ENCODE assay signal across 8 mouse cellular contexts in genomic region chr2:13270736-13271135, GRCm38 (mm10). TPM values are rescaled to one million over a fixed set of nuclear protein-coding genes. Genes with fewer than 3 reads are reported as not detected.
DNase-seq lines count a peak whose midpoint lies in the region; ATAC-seq and TF ChIP-seq lines count a peak whose summit lies in the region.

No protein-coding gene starts in this region.

- H3K9me3 ChIP-seq in heart, embryonic 14.5 days (ENCODE audit: control insufficient read depth, low read length) = no peaks in the 10 kb centered on the region
- no peaks in the 10 kb centered on the region for H3K9me3 ChIP-seq in G1E (replicated peaks)
- no peaks in the 10 kb centered on the region for H3K9me3 ChIP-seq in forebrain, embryonic 13.5 days (replicated peaks)
- no peaks in the 10 kb centered on the region for H3K9me3 ChIP-seq in liver, embryonic 15.5 days (replicated peaks)
- H3K9me3 ChIP-seq in stomach, embryonic 14.5 days (ENCODE audit: control insufficient read depth, low read depth, low read length) = no peaks in the 10 kb centered on the region

- H3K36me3 ChIP-seq in heart, embryonic 14.5 days (ENCODE audit: control insufficient read depth, insufficient read depth, low read length) = peaks cover 21% of the 10 kb centered on the region
- peaks cover 21% of the 10 kb centered on the region for H3K36me3 ChIP-seq in G1E (replicated peaks)
- no peaks in the 10 kb centered on the region for H3K36me3 ChIP-seq in forebrain, embryonic 13.5 days (ENCODE audit: poor library complexity, severe bottlenecking)
- peaks cover 4% of the 10 kb centered on the region; the same call in 1 of the 2 replicates for H3K36me3 ChIP-seq in liver, embryonic 15.5 days (replicated peaks)
- no peaks in the 10 kb centered on the region for H3K36me3 ChIP-seq in stomach, embryonic 14.5 days (ENCODE audit: control insufficient read depth, insufficient read depth, low read length)

- no peak for TF ChIP-seq CTCF in G1E (IDR thresholded peaks at IDR 0.05; ENCODE audit: low read depth, low read length)

- H3K4me2 ChIP-seq in heart, embryonic 14.5 days (ENCODE audit: low read length) = peak overlapping the region; percentile 69
- H3K4me2 ChIP-seq in forebrain, embryonic 13.5 days = peak overlapping the region; percentile 78
- H3K4me2 ChIP-seq in liver, embryonic 15.5 days = peak overlapping the region; percentile 92
- peak overlapping the region; percentile 73 for H3K4me2 ChIP-seq in stomach, embryonic 14.5 days (replicated peaks; ENCODE audit: low read depth, low read length)

- peak overlapping the region; percentile 42 to 75 for H3K27ac ChIP-seq in heart, embryonic 14.5 days (replicated peaks in 1 of 2; ENCODE audit: control insufficient read depth in 1 of 2, insufficient read depth in 1 of 2, low read depth in 2 of 2, low read length in 2 of 2)
- H3K27ac ChIP-seq in forebrain, embryonic 13.5 days = no peak overlapping the region
- peak overlapping the region; percentile 87 for H3K27ac ChIP-seq in liver, embryonic 15.5 days (replicated peaks)
- H3K27ac ChIP-seq in stomach, embryonic 14.5 days (ENCODE audit: low read length) = 0 out of 2 replicates have a peak overlapping the region, but pooled peaks have one; percentile 23

- H3K9ac ChIP-seq in heart, embryonic 14.5 days (ENCODE audit: low read length) = peak overlapping the region; percentile 82
- peak overlapping the region; percentile 70 for H3K9ac ChIP-seq in forebrain, embryonic 13.5 days
- peak overlapping the region; percentile 73 for H3K9ac ChIP-seq in liver, embryonic 15.5 days
- peak overlapping the region; percentile 43 for H3K9ac ChIP-seq in stomach, embryonic 14.5 days (replicated peaks; ENCODE audit: low read depth, low read length)

- no peak for DNase-seq in heart, postnatal 25 days (ENCODE audit: low spot score)
- no peak for DNase-seq in G1E (ENCODE audit: low spot score)
- no peak for DNase-seq in cerebellum, adult 9-11 months

- peak overlapping the region; percentile 62 to 71 for H3K4me3 ChIP-seq in heart, embryonic 14.5 days (ENCODE audit: control insufficient read depth in 1 of 2, insufficient read depth in 1 of 2, low read depth in 1 of 2, low read length in 2 of 2)
- peak overlapping the region; percentile 75 for H3K4me3 ChIP-seq in G1E (ENCODE audit: low read depth, low read length)
- H3K4me3 ChIP-seq in forebrain, embryonic 13.5 days = peak overlapping the region; percentile 57
- H3K4me3 ChIP-seq in liver, embryonic 15.5 days (replicated peaks) = peak overlapping the region; percentile 72
- H3K4me3 ChIP-seq in stomach, embryonic 14.5 days (ENCODE audit: low read depth, low read length) = peak overlapping the region; percentile 51

- 12% methylated on average over 8 of the region's 8 CpGs for WGBS in heart, embryonic 14.5 days
- WGBS in forebrain, embryonic 13.5 days = 58% methylated on average over 8 of the region's 8 CpGs
- 18% methylated on average over 8 of the region's 8 CpGs for WGBS in liver, embryonic 15.5 days (ENCODE audit: insufficient replicate concordance)
- WGBS in stomach, embryonic 14.5 days = 35% methylated on average over 8 of the region's 8 CpGs

- peak; percentile 27 for ATAC-seq in heart, embryonic 14.5 days (ENCODE audit: insufficient number of reproducible peaks, insufficient read depth, low FRiP score, low read depth)
- 0 out of 2 replicates have a peak, but pooled peaks have one; percentile 1 for ATAC-seq in G1E (ENCODE audit: extremely low read depth, insufficient number of reproducible peaks, low FRiP score, poor library complexity, severe bottlenecking)
- ATAC-seq in forebrain, embryonic 13.5 days = no peak
- ATAC-seq in liver, embryonic 15.5 days (ENCODE audit: insufficient read depth) = peak; percentile 3
- no peak for ATAC-seq in stomach, embryonic 14.5 days (ENCODE audit: insufficient number of reproducible peaks, insufficient read depth, low FRiP score, low read depth)
- ATAC-seq in activated CD4-positive, CD25-positive, alpha-beta regulatory T cell, adult 4 months = no peak

- H3K27me3 ChIP-seq in heart, embryonic 14.5 days (ENCODE audit: control insufficient read depth, insufficient read depth, low read length) = no peaks in the 10 kb centered on the region
- H3K27me3 ChIP-seq in G1E (ENCODE audit: insufficient read depth, low read length) = no peaks in the 10 kb centered on the region
- H3K27me3 ChIP-seq in forebrain, embryonic 13.5 days = no peaks in the 10 kb centered on the region
- H3K27me3 ChIP-seq in liver, embryonic 15.5 days = no peaks in the 10 kb centered on the region
- H3K27me3 ChIP-seq in stomach, embryonic 14.5 days (ENCODE audit: control insufficient read depth, insufficient read depth, low read length) = no peaks in the 10 kb centered on the region

- peaks cover 8 to 29% of the 10 kb centered on the region in 2 experiments for H3K4me1 ChIP-seq in heart, embryonic 14.5 days (ENCODE audit: control insufficient read depth in 2 of 2, insufficient read depth in 2 of 2, low read length in 2 of 2)
- peaks cover 21% of the 10 kb centered on the region for H3K4me1 ChIP-seq in G1E (ENCODE audit: insufficient read depth, low read depth, low read length)
- H3K4me1 ChIP-seq in forebrain, embryonic 13.5 days = peaks cover 10% of the 10 kb centered on the region; the same call in 1 of the 2 replicates
- H3K4me1 ChIP-seq in liver, embryonic 15.5 days (replicated peaks) = peaks cover 40% of the 10 kb centered on the region
- no peaks in the 10 kb centered on the region for H3K4me1 ChIP-seq in stomach, embryonic 14.5 days (ENCODE audit: control insufficient read depth, insufficient read depth, low read length)

- intact Hi-C loops in heart, postnatal 25 days (cut with DNase I) = no loop called here

RNA-seq across cellular contexts. Expression of gene Rsu1, which starts 0.5 kb away (rescaled TPM):
- 140 and 147 TPM in 2 replicates for polyA plus RNA-seq in heart, embryonic 14.5 days (2014; fragmentation: Nextera tagmentation; extraction: Ambion mirVana)
- total RNA-seq in heart, postnatal 25 days (2021) = 10 to 100 TPM; 54.1 to 54.7 TPM
- total RNA-seq in G1E (2014; fragmentation: Nextera tagmentation) (55.5 and 62.5 TPM in 2 replicates), G1E (2017) (54.5 and 58.6 TPM in 2 replicates)
- polyA plus RNA-seq in G1E (2012) = 3.0 and 3.3 TPM in 2 replicates
- polyA plus RNA-seq in forebrain, embryonic 13.5 days (2015; fragmentation: Nextera tagmentation; extraction: Ambion mirVana) = 45.9 and 50.0 TPM in 2 replicates
- 52.5 and 55.2 TPM in 2 replicates for polyA plus RNA-seq in liver, embryonic 15.5 days (2015; fragmentation: Nextera tagmentation; extraction: Ambion mirVana)
- 172 and 183 TPM in 2 replicates for polyA plus RNA-seq in stomach, embryonic 14.5 days (2014; fragmentation: Nextera tagmentation; extraction: Ambion mirVana)
- polyA plus RNA-seq in activated CD4-positive, CD25-positive, alpha-beta regulatory T cell, adult 4 months (2017; shearing (Covaris generic)) = 10 to 100 TPM; 73.2 to 78.3 TPM

Comparison
In these comparisons a context has a peak if more than half of its experiments do, and no peak if none do; other contexts are left out.
1. ATAC-seq: peak in heart, embryonic 14.5 days (single experiment), G1E (single experiment) and liver, embryonic 15.5 days (single experiment); none in forebrain, embryonic 13.5 days (single experiment), stomach, embryonic 14.5 days (single experiment) and activated CD4-positive, CD25-positive, alpha-beta regulatory T cell, adult 4 months (single experiment).
2. RNA of gene Rsu1, which starts 0.5 kb away (polyA plus RNA-seq): 172 to 183 TPM in stomach, embryonic 14.5 days, 140 to 147 TPM in heart, embryonic 14.5 days, 73.2 to 78.3 TPM in activated CD4-positive, CD25-positive, alpha-beta regulatory T cell, adult 4 months, 52.5 to 55.2 TPM in liver, embryonic 15.5 days and 45.9 to 50.0 TPM in forebrain, embryonic 13.5 days; 3.0 to 3.3 TPM in G1E; every median in the first group is over 10 times any median in the second.
3. Peak in every context shown above with its lines, with median percentiles within 50 percentile points of each other: H3K4me2 ChIP-seq, H3K4me3 ChIP-seq and H3K9ac ChIP-seq.